Mouse (Mus musculus): Measurements from ENCODE around the gene Gpr33.

- TF ChIP-seq CTCF (IDR thresholded peaks at IDR 0.05; ENCODE audit: low read depth, low read length) (no peak), TAL1 (conservative IDR thresholded peaks at IDR 0.05; ENCODE audit: low read depth, low read length) (no peak)
These were observed 15.7 kb downstream of the Gpr33 start for GRCm38 (mm10) chr12:52012159-52012558.
